Mouse (Mus musculus): ENCODE measurements around the gene Il10ra. TPM values are rescaled to one million over a fixed set of nuclear protein-coding genes. Genes with fewer than 3 reads are reported as not detected.

The Il10ra gene
- polyA plus RNA-seq, 1 experiment from 2014 or later, result 0.32 TPM

DNA sequence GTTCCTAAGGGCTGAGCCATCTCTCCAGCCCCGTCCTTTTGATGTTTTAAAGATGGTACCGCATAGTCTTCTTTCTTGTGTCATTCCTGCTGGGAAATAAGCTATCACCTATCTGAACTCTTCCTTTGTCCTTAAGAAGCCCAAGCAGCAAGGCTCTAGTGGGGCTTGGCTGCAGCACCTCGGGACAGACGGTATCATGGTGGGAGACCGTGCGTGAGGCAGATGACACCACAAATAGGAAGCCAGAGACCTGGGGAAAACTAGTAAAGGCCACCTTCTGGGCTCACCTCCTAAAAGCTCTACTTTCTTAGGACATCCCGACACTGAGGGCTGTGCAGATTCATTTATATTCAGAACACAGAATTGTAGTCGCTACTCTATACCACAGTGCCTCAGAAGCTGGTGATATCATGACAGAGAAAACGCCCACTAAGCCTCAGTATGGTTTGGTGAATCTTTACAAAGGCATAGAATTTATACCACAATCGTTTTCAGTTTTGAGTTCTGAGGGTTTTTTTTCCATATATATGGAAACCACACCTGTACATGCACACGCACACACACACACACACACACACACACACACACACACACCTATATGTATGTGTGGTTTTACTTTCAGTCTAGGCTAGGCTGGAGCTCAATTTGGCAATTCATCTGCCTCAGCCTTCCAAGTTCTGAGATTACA is 22.7 kb upstream of the Il10ra start:
- H3K4me1 ChIP-seq, result no peaks in the 10 kb centered on the region
- no peaks in the 10 kb centered on the region for H3K9me3 ChIP-seq (replicated peaks)
- H3K27ac ChIP-seq, result no peak overlapping the region
- no peaks in the 10 kb centered on the region for H3K27me3 ChIP-seq
- no peak for ATAC-seq
- H3K36me3 ChIP-seq (ENCODE audit: poor library complexity, severe bottlenecking), result no peaks in the 10 kb centered on the region
- no peak overlapping the region for H3K4me2 ChIP-seq
- no peak overlapping the region for H3K9ac ChIP-seq
- 87% methylated on average over 11 of the region's 11 CpGs for WGBS
- H3K4me3 ChIP-seq, result no peak overlapping the region

DNA sequence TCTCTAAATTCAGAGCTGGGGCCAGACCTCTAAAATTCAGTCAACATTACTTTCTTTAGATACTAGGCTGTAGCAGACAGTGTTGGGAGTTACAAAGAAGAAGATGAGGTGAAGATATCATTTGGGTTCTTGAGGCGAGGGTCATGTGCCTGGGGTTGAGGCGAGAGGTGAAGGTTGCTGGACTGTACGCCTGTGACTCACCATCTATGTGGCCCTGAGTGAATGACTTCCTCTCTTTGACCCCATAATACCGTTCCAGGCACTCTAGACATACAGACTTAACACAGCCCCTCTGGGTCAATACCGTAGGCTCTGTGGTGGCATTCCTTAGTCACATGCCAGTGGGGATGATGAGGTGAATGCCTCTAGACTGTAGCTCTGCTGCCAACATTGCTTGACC is 13.5 kb upstream of the Il10ra start:
- H3K4me2 ChIP-seq, result no peak overlapping the region
- no peaks in the 10 kb centered on the region for H3K36me3 ChIP-seq (ENCODE audit: poor library complexity, severe bottlenecking)
- H3K27me3 ChIP-seq, result no peaks in the 10 kb centered on the region
- 92% methylated on average over 5 of the region's 5 CpGs for WGBS
- H3K9me3 ChIP-seq (replicated peaks), result no peaks in the 10 kb centered on the region
- H3K27ac ChIP-seq, result no peak overlapping the region
- H3K4me3 ChIP-seq, result no peak overlapping the region
- no peaks in the 10 kb centered on the region for H3K4me1 ChIP-seq
- no peak overlapping the region for H3K9ac ChIP-seq
- no peak for ATAC-seq

DNA sequence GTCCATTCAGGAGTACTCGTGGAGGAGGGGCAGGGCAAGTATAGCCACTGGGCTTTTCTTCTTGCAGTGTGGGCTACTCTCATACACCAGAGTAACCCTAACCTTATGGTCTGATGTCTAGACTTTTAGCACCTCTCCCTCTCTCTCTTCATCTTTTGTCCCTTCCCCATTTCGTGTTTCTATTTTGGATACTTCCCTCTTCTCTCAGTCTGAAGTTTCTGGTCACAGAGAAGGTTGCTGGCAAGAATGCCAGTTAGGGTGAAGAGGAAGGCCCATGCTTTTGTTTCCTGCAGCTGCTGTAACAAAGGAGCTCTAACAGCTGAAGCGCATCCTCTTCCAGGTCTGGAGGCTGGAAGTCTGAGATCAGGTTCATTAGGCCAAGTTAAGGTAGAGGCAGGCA is 11.9 kb upstream of the Il10ra start:
- H3K27ac ChIP-seq, result no peak overlapping the region
- H3K9me3 ChIP-seq (replicated peaks), result no peaks in the 10 kb centered on the region
- no peaks in the 10 kb centered on the region for H3K27me3 ChIP-seq
- WGBS, result 83% methylated on average over 3 of the region's 3 CpGs
- H3K4me3 ChIP-seq, result no peak overlapping the region
- no peaks in the 10 kb centered on the region for H3K36me3 ChIP-seq (ENCODE audit: poor library complexity, severe bottlenecking)
- no peak overlapping the region for H3K9ac ChIP-seq
- H3K4me1 ChIP-seq, result no peaks in the 10 kb centered on the region
- no peak overlapping the region for H3K4me2 ChIP-seq
- ATAC-seq, result no peak

DNA sequence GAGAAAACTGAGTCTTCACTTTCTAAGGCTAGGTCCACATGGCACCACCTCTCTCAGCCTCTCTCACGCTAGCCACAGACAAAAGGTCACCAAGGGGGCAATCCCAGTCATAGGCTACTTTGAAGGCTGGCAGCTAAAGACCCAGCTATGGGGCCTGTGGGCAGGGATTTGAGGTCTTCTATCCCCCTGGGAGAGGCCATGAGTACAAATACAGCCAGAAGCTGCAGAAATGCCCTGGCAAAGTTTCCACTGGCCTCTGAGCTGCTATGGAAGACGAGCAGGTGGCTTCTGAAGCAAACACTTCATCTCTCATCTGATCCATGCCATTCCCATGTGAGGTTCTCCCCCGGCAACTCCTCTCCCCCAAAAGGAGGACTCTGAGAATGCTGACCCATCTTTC is 11.1 kb upstream of the Il10ra start:
- H3K27ac ChIP-seq, result no peak overlapping the region
- H3K36me3 ChIP-seq (ENCODE audit: poor library complexity, severe bottlenecking), result no peaks in the 10 kb centered on the region
- H3K27me3 ChIP-seq, result no peaks in the 10 kb centered on the region
- no peak overlapping the region for H3K9ac ChIP-seq
- H3K9me3 ChIP-seq (replicated peaks), result no peaks in the 10 kb centered on the region
- no peak overlapping the region for H3K4me3 ChIP-seq
- no peak overlapping the region for H3K4me2 ChIP-seq
- ATAC-seq, result no peak
- no peaks in the 10 kb centered on the region for H3K4me1 ChIP-seq
- WGBS, result 77% methylated on average over 3 of the region's 3 CpGs

DNA sequence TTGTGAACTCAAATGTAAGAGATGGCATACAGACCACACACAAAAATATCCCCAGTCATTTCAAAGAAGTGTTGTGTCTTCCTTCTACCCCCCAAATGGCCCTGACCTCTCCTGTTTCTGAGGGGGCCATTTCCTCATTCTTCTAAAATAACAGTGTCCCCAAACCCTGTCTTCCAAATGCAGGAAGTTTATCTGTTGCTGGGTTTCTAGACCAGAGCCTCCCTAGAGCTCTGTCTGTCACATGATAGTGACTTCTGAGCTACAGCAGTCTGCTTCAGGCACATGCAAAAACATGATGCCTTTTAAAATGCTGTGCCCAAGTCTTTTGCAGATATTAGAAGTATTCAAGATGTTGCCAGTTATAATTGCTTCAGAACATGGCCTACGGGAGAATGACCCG is 5.7 kb upstream of the Il10ra start:
- no peak overlapping the region for H3K27ac ChIP-seq
- no peak overlapping the region for H3K9ac ChIP-seq
- H3K36me3 ChIP-seq (ENCODE audit: poor library complexity, severe bottlenecking), result no peaks in the 10 kb centered on the region
- no peaks in the 10 kb centered on the region for H3K9me3 ChIP-seq (replicated peaks)
- peaks cover 18% of the 10 kb centered on the region; the same call in 1 of the 2 replicates for H3K27me3 ChIP-seq
- no peak overlapping the region for H3K4me2 ChIP-seq
- no peak overlapping the region for H3K4me3 ChIP-seq
- ATAC-seq, result no peak
- WGBS, result 90% methylated on average over 2 of the region's 2 CpGs
- H3K4me1 ChIP-seq, result no peaks in the 10 kb centered on the region

DNA sequence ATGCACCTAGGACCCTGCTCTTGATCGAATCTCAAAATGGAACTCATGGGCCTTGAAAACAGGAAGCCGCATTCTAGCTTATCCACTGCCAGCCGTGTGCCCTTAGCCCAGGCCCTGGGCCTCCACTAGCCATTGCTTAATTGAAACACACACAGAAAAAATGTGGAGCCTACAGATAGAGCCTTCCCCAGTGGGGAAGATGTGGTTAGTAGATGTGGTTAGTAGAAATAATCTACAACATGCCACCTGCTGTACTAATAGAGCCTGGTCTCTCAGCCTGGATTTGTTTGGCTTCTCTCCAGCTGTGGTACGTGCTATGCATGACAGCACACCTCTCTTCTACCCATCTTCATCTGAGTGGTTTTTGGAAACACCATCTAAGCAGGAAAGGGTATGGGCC is 5.3 kb upstream of the Il10ra start:
- H3K9me3 ChIP-seq (replicated peaks), result no peaks in the 10 kb centered on the region
- ATAC-seq, result no peak
- no peak overlapping the region for H3K4me2 ChIP-seq
- peaks cover 22% of the 10 kb centered on the region; the same call in 1 of the 2 replicates for H3K27me3 ChIP-seq
- peaks cover 1% of the 10 kb centered on the region; the same call in 1 of the 2 replicates for H3K4me1 ChIP-seq
- H3K4me3 ChIP-seq, result no peak overlapping the region
- H3K36me3 ChIP-seq (ENCODE audit: poor library complexity, severe bottlenecking), result no peaks in the 10 kb centered on the region
- H3K9ac ChIP-seq, result no peak overlapping the region
- WGBS, result 87% methylated on average over 4 of the region's 4 CpGs
- H3K27ac ChIP-seq, result no peak overlapping the region

DNA sequence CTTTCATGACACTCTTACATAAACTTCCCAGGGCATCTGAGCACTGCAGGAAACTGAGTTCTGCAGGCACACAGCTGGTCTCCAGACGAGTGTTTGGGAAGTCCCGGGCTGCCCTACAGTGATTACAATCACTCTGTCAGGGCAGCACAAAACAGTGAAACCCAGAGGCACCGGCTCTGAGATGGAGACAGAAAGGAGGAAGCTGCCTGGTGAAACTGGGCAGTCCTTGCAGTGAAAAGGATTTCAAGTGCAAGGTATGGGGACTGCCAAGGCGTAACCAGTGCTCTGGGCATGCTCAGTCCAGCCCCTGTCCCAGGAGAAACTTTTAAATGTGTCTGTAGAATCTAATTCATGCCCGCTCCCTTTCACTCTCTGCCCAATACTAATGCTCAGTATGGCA is 3.3 kb upstream of the Il10ra start:
- no peak overlapping the region for H3K9ac ChIP-seq
- no peak for ATAC-seq
- 61% methylated on average over 5 of the region's 5 CpGs for WGBS

DNA sequence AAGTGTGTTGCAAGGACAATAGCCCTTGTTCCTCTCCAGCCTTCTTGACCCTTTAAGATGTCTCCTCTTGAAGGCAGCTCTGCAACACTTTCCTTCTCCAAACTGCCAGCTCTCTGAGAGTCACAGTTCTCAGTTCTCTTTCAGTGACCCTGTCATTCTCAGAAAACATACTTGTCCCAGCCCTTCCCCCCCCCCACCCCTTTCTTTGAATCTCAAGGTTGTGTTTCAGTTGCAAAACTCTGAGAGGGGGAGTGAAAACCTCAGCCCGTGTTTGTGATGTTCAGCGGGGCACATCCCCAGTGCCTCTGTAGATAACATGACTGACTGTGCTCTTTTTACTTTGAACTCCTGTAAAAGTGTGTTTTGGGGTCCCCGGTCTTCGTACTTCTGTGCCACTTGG is 870 bp downstream of the Il10ra start:
- peaks cover 44% of the 10 kb centered on the region for H3K27me3 ChIP-seq
- no peak overlapping the region for H3K4me3 ChIP-seq
- no peak for ATAC-seq
- peak overlapping the region; percentile 79; the same call in 1 of the 2 replicates for H3K4me2 ChIP-seq
- H3K9ac ChIP-seq, result no peak overlapping the region
- H3K36me3 ChIP-seq (ENCODE audit: poor library complexity, severe bottlenecking), result no peaks in the 10 kb centered on the region
- H3K9me3 ChIP-seq (replicated peaks), result no peaks in the 10 kb centered on the region
- WGBS, result 65% methylated on average over 4 of the region's 4 CpGs
- H3K4me1 ChIP-seq, result peaks cover 10% of the 10 kb centered on the region; the same call in 1 of the 2 replicates
- no peak overlapping the region for H3K27ac ChIP-seq

More for the DNA sequence above, 3.3 kb upstream of the Il10ra start:
- peaks cover 10% of the 10 kb centered on the region; the same call in 1 of the 2 replicates for H3K4me1 ChIP-seq
- no peaks in the 10 kb centered on the region for H3K36me3 ChIP-seq (ENCODE audit: poor library complexity, severe bottlenecking)
- H3K27me3 ChIP-seq, result peaks cover 40% of the 10 kb centered on the region
- no peaks in the 10 kb centered on the region for H3K9me3 ChIP-seq (replicated peaks)
- no peak overlapping the region for H3K27ac ChIP-seq
- no peak overlapping the region for H3K4me2 ChIP-seq
- no peak overlapping the region for H3K4me3 ChIP-seq

DNA sequence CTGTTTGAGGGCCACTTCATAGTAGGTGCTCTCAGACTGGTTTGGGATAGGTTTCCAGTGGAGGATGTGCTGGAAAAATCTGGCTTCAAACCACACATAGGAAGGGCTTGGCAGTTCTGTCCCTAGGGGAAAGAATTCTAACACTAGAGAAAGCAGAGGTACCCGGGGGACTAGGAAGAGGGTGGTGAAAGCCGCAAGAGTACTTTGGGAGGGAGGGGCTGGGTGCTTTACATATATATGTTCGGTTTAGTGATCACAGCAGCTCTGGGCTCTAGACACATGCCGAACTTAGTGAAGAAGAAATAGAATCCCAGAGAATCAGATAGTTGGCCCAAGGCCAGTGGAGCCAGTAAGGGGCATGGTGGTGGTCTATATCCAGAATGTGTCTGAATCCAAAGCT is 1.9 kb downstream of the Il10ra start:
- Histone ChIP-seq H3K4me3 (no peak overlapping the region), H3K9ac (no peak overlapping the region), H3K27me3 (peaks cover 41% of the 10 kb centered on the region), H3K9me3 (replicated peaks) (no peaks in the 10 kb centered on the region), H3K4me1 (peaks cover 10% of the 10 kb centered on the region; the same call in 1 of the 2 replicates), H3K27ac (no peak overlapping the region), H3K36me3 (ENCODE audit: poor library complexity, severe bottlenecking) (no peaks in the 10 kb centered on the region), H3K4me2 (no peak overlapping the region)
- no peak for ATAC-seq
- 94% methylated on average over 4 of the region's 4 CpGs for WGBS

DNA sequence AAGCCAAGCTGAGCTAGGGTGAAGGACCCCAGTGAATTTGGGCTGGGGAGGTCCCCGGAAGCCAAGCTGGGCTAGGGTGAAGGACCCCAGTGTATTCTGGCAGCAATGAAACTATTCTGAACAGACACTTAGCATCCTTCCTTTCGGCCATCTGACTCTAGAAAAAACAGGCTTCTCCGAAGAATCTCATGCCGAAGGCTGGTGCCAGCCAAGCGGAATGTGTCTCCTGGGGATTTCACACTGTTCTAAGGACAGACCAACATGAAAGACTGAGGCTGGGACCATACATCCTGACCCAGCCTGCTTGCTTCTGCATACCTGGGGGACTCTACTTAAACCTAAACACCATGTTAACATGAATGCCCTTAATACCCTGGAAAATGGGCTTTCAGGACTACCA is 7.1 kb downstream of the Il10ra start:
- Histone ChIP-seq H3K9me3 (replicated peaks) (no peaks in the 10 kb centered on the region), H3K27ac (no peak overlapping the region), H3K27me3 (0 out of 2 replicates have a peak, but pooled peaks cover under 1% of the 10 kb centered on the region), H3K4me3 (no peak overlapping the region), H3K9ac (no peak overlapping the region), H3K4me1 (no peaks in the 10 kb centered on the region), H3K36me3 (ENCODE audit: poor library complexity, severe bottlenecking) (no peaks in the 10 kb centered on the region), H3K4me2 (no peak overlapping the region)
- 78% methylated on average over 5 of the region's 5 CpGs for WGBS
- ATAC-seq, result no peak

DNA sequence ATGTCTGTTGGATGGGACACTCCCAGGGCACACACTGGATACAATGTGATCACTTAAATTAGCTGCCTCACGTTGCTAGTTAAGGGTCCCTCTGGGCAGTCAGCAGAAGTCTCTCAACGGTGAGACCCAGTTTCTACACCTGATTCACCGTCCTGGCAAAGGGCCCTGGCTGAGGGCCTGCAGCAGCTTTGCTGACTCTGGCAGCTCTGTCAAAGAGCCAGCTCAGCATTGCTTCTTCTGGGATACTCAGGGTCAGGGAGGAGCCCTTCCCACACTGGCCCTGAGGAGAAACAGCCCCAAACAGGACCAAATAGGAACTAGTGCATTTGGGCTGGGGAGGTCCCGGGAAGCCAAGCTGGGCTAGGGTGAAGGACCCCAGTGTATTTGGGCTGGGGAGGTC is 7.5 kb downstream of the Il10ra start:
- H3K4me2 ChIP-seq, result no peak overlapping the region
- no peaks in the 10 kb centered on the region for H3K36me3 ChIP-seq (ENCODE audit: poor library complexity, severe bottlenecking)
- H3K27me3 ChIP-seq, result no peaks in the 10 kb centered on the region
- WGBS, result 65% methylated on average over 4 of the region's 4 CpGs
- H3K9me3 ChIP-seq (replicated peaks), result no peaks in the 10 kb centered on the region
- no peak overlapping the region for H3K9ac ChIP-seq
- H3K4me1 ChIP-seq, result no peaks in the 10 kb centered on the region
- ATAC-seq, result no peak
- H3K27ac ChIP-seq, result no peak overlapping the region
- no peak overlapping the region for H3K4me3 ChIP-seq

DNA sequence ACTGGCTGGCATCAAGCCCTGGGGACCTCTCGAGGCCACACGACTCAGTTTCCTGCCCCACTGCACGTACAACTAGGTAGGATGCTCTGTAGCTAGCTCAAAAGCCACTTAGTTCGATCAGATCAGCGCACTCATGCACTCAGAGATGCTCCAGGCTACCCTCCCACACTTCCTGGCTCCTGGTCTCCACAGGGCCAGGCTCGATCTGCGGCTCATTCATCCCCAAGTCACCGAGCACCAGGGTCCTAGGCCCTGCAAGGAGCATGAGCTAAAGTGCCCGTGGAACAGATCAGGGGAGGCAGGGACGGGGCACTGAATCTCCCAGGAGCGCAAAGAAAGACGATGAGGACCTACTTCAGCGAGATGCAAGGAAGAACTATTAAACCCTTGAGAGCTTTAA is 9.9 kb downstream of the Il10ra start:
- Histone ChIP-seq H3K4me1 (no peaks in the 10 kb centered on the region), H3K36me3 (ENCODE audit: poor library complexity, severe bottlenecking) (no peaks in the 10 kb centered on the region), H3K27me3 (no peaks in the 10 kb centered on the region), H3K9me3 (replicated peaks) (no peaks in the 10 kb centered on the region), H3K4me2 (no peak overlapping the region), H3K9ac (no peak overlapping the region), H3K4me3 (no peak overlapping the region), H3K27ac (no peak overlapping the region)
- ATAC-seq, result no peak
- WGBS, result 84% methylated on average over 13 of the region's 13 CpGs

DNA sequence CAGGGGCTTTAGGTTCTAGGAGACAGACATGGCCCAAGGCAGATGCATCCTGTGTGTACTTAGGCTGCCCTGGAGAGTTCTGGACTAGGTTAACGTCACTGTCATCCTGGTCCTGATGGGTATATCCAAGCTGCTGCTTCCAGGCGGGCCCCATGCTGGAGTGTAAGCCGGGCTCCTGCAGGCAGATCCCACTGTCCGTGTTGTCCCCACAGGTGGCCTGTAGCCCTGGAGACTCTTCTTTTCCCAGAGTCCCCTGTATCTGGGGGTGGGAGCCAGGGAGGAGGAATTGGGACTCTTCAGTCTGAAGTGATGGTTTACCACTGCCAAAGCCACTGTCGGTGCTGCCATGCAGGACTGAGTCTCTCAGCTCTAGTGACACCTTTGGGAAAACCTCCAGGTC is 13.0 kb downstream of the Il10ra start:
- no peak for ATAC-seq

More for the DNA sequence above, 13.0 kb downstream of the Il10ra start:
- Histone ChIP-seq H3K4me1 (no peaks in the 10 kb centered on the region), H3K4me3 (no peak overlapping the region), H3K4me2 (no peak overlapping the region), H3K27ac (no peak overlapping the region), H3K9ac (no peak overlapping the region), H3K9me3 (replicated peaks) (no peaks in the 10 kb centered on the region), H3K36me3 (ENCODE audit: poor library complexity, severe bottlenecking) (no peaks in the 10 kb centered on the region), H3K27me3 (no peaks in the 10 kb centered on the region)
- WGBS, result 84% methylated on average over 5 of the region's 5 CpGs

All from forebrain, embryonic 13.5 days (tissue).